Mouse (Mus musculus) adrenal gland, adult 10 weeks (tissue): ENCODE results near the gene Mrpl42. TPM values are rescaled to one million over a fixed set of nuclear protein-coding genes. Genes with fewer than 3 reads are reported as not detected.

ENCODE experiments used
- polyA plus RNA-seq: library from polyadenylated mRNA; stranded (reverse); fragments of 350-450 nt; fragmentation: Illumina TruSeq; extraction: RNeasy Lipid Tissue Mini Kit (QIAGEN cat#74804); gene quantifications from one replicate; pipeline ENCODE4 v1.2.3, GENCODE M21; 2014; ENCODE audit warnings: low read depth, low replicate concordance

Mrpl42 gene
- 175 TPM for polyA plus RNA-seq

GRCm38 (mm10) chr10:95501463-95502081 is at the start of gene Mrpl42:
Mrpl42 (minus strand) TSS chr10:95501940.

GRCm38 (mm10) chr10:95514656-95515292 is 13.0 kb upstream of the Mrpl42 start, which contains the start of gene Ube2n:
Ube2n (plus strand) TSS chr10:95515145.

Other genes with a start within 250 kb of the Mrpl42 start
- 9.7 TPM for gene Cradd, start 177.8 kb downstream of the Mrpl42 start, polyA plus RNA-seq
- gene Socs2, start 84.8 kb downstream of the Mrpl42 start, polyA plus RNA-seq, result 62.7 TPM
- gene Ube2n, start 13.2 kb upstream of the Mrpl42 start, polyA plus RNA-seq, result 742 TPM
- gene Nudt4, start 62.2 kb upstream of the Mrpl42 start, polyA plus RNA-seq, result 360 TPM
- not detected for gene Anapc15-ps, start 171.5 kb upstream of the Mrpl42 start, polyA plus RNA-seq